Mouse (Mus musculus) hindbrain, embryonic 12.5 days (tissue): ENCODE data around the gene Trim29. TPM values are rescaled to one million over a fixed set of nuclear protein-coding genes. Genes with fewer than 3 reads are reported as not detected.

Source experiments
- ATAC-seq: fragments of 200-750 bp; cut with Nextera tagmentation; 2 replicates; pipeline ENCODE4 v1.8.0; 2017; ENCODE audit warnings: moderate TSS enrichment; ENCODE audit not compliant: low FRiP score
- H3K27ac ChIP-seq: fragments of 300-500 bp; sonication (generic); 2 replicates; pipeline ENCODE4 v1.5.1; 2016; ENCODE audit warnings: mild to moderate bottlenecking
- H3K27me3 ChIP-seq: fragments of 300-500 bp; sonication (generic); 2 replicates; pipeline ENCODE4 v1.6.1; 2016; ENCODE audit warnings: mild to moderate bottlenecking
- H3K36me3 ChIP-seq: fragments of 300-500 bp; sonication (generic); 2 replicates; pipeline ENCODE4 v1.6.1; 2016; ENCODE audit warnings: mild to moderate bottlenecking
- H3K4me1 ChIP-seq: fragments of 300-500 bp; sonication (generic); 2 replicates; pipeline ENCODE4 v1.6.1; 2016
- H3K4me2 ChIP-seq: fragments of 300-500 bp; sonication (generic); replicated peaks from 2 replicates; pipeline ENCODE4 v1.6.1; 2016; ENCODE audit warnings: mild to moderate bottlenecking
- H3K4me3 ChIP-seq: fragments of 300-500 bp; sonication (generic); 2 replicates; pipeline ENCODE4 v1.5.1; 2016; ENCODE audit warnings: mild to moderate bottlenecking
- H3K9ac ChIP-seq: fragments of 300-500 bp; sonication (generic); 2 replicates; pipeline ENCODE4 v1.6.1; 2016; ENCODE audit warnings: mild to moderate bottlenecking, moderate library complexity
- H3K9me3 ChIP-seq: fragments of 300-500 bp; sonication (generic); replicated peaks from 2 replicates; pipeline ENCODE4 v1.6.1; 2016; ENCODE audit warnings: mild to moderate bottlenecking
- WGBS: fragments of 180-500 bp; shearing (Covaris S2); methylation state at CpG from one replicate; pipeline ENCODE4 v1.1.7; 2016; 5-methylcytosine and 5-hydroxymethylcytosine counted together
- polyA plus RNA-seq: library from polyadenylated mRNA; unstranded; fragments of >200 nt; fragmentation: Nextera tagmentation; extraction: Ambion mirVana; gene quantifications from 2 replicates; pipeline ENCODE4 v1.2.1, GENCODE M21; 2016

The Trim29 gene
- polyA plus RNA-seq, 1 experiment from 2014 or later, result 2.2 TPM

- Histone ChIP-seq H3K36me3 (no peaks in the 10 kb centered on the region), H3K27me3 (peaks cover 54% of the 10 kb centered on the region), H3K4me3 (no peak overlapping the region), H3K9me3 (no peaks in the 10 kb centered on the region), H3K4me1 (peaks cover 11% of the 10 kb centered on the region), H3K9ac (no peak overlapping the region), H3K27ac (no peak overlapping the region), H3K4me2 (no peak overlapping the region)
- ATAC-seq, result no peak
- 82% methylated on average over 9 of the region's 9 CpGs for WGBS
Measured at GRCm38 (mm10) chr9:43273735-43274134, 36.9 kb upstream of the Trim29 start.

DNA sequence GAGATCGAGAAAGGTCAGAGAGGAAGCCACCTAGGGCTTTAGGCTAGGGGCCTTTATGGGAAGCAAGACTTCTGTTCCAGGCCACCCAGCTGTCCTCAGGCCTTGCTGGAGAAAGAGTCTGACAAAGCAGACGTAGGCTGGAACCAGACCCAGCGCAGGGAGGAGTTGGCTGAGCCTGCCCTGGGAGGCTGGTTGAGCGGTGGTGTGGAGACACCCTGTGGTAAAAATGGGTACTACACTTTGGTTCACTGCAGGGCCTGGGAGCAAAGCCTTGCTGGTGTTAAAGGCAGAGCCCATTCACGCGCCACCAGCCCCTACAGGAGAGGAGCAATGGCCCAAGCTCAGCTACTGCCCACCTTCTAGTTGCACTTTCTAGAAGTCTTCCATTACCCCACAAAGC lies 26.4 kb upstream of the Trim29 start:
- no peak overlapping the region for H3K27ac ChIP-seq
- 6% methylated on average over 6 of the region's 6 CpGs for WGBS
- H3K4me1 ChIP-seq, result peaks cover 8% of the 10 kb centered on the region
- no peak overlapping the region for H3K4me2 ChIP-seq
- peak; percentile 67 for ATAC-seq
- H3K36me3 ChIP-seq, result no peaks in the 10 kb centered on the region
- no peak overlapping the region for H3K4me3 ChIP-seq
- no peak overlapping the region for H3K9ac ChIP-seq
- H3K9me3 ChIP-seq, result no peaks in the 10 kb centered on the region
- peaks cover 19% of the 10 kb centered on the region for H3K27me3 ChIP-seq

DNA sequence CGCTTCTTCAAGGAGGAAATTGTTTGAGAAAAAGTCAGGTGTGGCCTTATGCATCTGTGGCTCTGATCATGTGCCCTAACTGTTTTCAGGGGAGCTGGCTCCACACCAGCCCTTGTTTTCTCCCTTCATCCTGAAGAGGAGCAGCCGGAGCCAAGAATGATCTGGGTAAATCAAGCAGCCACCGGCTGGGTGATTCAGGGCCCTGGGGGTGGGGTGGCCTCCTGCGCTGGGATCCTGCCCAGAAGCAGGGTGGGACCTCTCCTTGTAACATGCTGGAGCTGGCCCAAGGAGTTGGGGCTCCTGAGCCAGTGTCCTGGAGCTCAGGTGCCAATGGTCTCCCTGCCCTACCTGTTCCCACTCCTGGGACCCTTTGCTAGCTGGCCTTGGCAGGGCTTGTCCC lies 25.4 kb upstream of the Trim29 start:
- no peak overlapping the region for H3K4me2 ChIP-seq
- H3K9ac ChIP-seq, result no peak overlapping the region
- H3K4me1 ChIP-seq, result peaks cover 8% of the 10 kb centered on the region
- H3K27me3 ChIP-seq, result peaks cover 19% of the 10 kb centered on the region
- H3K4me3 ChIP-seq, result no peak overlapping the region
- no peaks in the 10 kb centered on the region for H3K9me3 ChIP-seq
- WGBS, result 89% methylated on average over 4 of the region's 4 CpGs
- H3K36me3 ChIP-seq, result no peaks in the 10 kb centered on the region
- no peak for ATAC-seq
- H3K27ac ChIP-seq, result no peak overlapping the region

DNA sequence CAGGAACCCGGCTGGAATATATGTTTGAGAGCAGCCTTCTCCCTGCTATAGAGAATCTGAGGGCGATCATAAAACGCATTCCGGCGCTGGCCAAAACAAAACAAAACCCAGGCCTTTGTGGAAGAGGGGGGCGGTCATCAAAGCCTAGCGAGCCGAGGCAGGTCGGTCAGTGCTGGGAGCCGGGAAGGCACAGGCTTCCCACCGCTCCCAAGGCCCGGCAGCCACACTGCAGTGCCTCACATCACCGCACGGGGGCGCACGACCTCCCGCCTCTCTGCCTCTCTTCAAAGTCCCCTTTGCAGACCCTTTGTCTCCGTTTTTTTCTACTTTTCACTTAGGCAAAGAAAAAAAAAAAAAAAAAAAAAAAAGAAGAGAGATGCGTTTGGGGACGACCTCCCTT lies 23.8 kb upstream of the Trim29 start:
- Histone ChIP-seq H3K9ac (no peak overlapping the region), H3K27me3 (peaks cover 19% of the 10 kb centered on the region), H3K4me3 (peak overlapping the region; percentile 9; the same call in 1 of the 2 replicates), H3K36me3 (no peaks in the 10 kb centered on the region), H3K4me1 (peaks cover 5% of the 10 kb centered on the region), H3K27ac (no peak overlapping the region), H3K9me3 (no peaks in the 10 kb centered on the region), H3K4me2 (peak overlapping the region; percentile 38)
- peak; percentile 59 for ATAC-seq
- 1% methylated on average over 20 of the region's 20 CpGs for WGBS

DNA sequence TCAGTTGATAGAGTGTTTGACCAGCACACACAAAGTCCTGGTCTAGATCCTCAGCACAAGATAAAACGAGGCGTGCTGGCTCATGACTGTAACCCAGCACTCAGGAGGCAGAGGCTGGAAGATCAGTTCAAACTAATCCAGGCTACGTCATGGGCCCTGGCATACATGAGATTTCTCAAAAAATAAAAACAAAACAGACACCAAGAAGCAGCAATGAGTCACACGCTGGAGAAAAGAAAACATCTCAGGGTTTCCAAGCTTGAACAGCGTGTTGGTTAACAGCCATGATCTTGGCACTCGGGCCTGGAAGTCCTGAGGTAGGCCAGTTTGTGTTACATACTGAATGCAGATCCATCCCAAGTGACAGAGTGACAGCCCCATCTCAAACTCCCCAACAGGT lies 17.6 kb upstream of the Trim29 start:
- no peaks in the 10 kb centered on the region for H3K4me1 ChIP-seq
- H3K4me2 ChIP-seq, result no peak overlapping the region
- 87% methylated on average over 6 of the region's 6 CpGs for WGBS
- no peaks in the 10 kb centered on the region for H3K27me3 ChIP-seq
- H3K27ac ChIP-seq, result no peak overlapping the region
- ATAC-seq, result no peak
- no peak overlapping the region for H3K4me3 ChIP-seq
- no peak overlapping the region for H3K9ac ChIP-seq
- no peaks in the 10 kb centered on the region for H3K9me3 ChIP-seq
- H3K36me3 ChIP-seq, result no peaks in the 10 kb centered on the region

GRCm38 (mm10) chr9:43300394-43300793 lies 10.3 kb upstream of the Trim29 start:
- ATAC-seq, result no peak
- 76% methylated on average over 10 of the region's 10 CpGs for WGBS

DNA sequence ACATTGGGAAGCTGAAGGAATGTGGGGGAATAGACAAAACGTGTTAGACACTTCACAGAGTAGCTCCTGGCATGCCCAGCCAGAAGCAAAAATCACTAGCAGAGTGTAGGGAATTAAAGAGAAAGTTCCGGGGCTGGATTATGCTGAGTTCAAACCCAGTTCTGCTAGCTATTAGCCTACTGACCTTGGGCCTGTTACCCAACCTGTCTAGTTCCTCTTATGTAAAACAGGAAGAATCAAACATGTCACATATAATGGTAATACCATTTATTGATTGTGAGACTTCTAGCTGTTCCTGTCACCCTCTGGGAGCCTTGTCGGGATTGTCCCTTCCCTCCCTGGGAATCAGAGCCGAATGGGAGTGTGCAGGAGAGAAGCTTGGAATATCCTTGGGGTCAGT lies 7.7 kb upstream of the Trim29 start:
- Histone ChIP-seq H3K9ac (no peak overlapping the region), H3K4me1 (no peaks in the 10 kb centered on the region), H3K4me3 (no peak overlapping the region), H3K4me2 (no peak overlapping the region), H3K27ac (no peak overlapping the region), H3K36me3 (no peaks in the 10 kb centered on the region), H3K27me3 (no peaks in the 10 kb centered on the region), H3K9me3 (no peaks in the 10 kb centered on the region)
- no peak for ATAC-seq
- 68% methylated on average over 4 of the region's 4 CpGs for WGBS

More at GRCm38 (mm10) chr9:43300394-43300793, 10.3 kb upstream of the Trim29 start:
- Histone ChIP-seq H3K9me3 (no peaks in the 10 kb centered on the region), H3K4me1 (no peaks in the 10 kb centered on the region), H3K27me3 (no peaks in the 10 kb centered on the region), H3K4me2 (no peak overlapping the region), H3K27ac (no peak overlapping the region), H3K36me3 (no peaks in the 10 kb centered on the region), H3K9ac (no peak overlapping the region), H3K4me3 (no peak overlapping the region)

DNA sequence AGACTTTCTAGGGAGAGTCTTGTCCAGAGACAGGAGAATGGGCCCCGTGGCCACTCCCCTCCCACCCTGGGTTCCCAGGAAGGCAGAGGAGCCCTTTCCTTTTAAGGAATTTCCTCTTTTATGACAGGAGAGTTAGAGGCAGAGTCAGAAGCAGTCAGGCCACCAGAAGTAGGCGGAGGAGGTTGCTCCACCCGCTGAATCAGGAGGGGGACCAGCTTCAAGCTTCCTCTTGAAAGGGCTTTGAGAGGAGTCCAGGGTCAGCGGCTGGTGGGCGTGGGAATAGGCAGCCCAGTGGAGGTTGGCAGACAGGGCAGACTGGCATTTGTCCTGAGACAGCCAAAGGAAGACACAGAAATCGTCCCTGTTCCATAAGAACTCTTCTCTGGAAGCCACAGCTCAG lies 4.8 kb upstream of the Trim29 start:
- Histone ChIP-seq H3K27ac (no peak overlapping the region), H3K36me3 (no peaks in the 10 kb centered on the region), H3K4me1 (no peaks in the 10 kb centered on the region), H3K4me2 (no peak overlapping the region), H3K27me3 (no peaks in the 10 kb centered on the region; the same call in 1 of the 2 replicates), H3K9ac (no peak overlapping the region), H3K4me3 (no peak overlapping the region), H3K9me3 (no peaks in the 10 kb centered on the region)
- no peak for ATAC-seq
- WGBS, result 58% methylated on average over 6 of the region's 6 CpGs

GRCm38 (mm10) chr9:43309087-43309872 lies 1.4 kb upstream of the Trim29 start:
- no peak for ATAC-seq
- H3K9me3 ChIP-seq, result no peaks in the 10 kb centered on the region
- H3K4me1 ChIP-seq, result no peaks in the 10 kb centered on the region
- no peaks in the 10 kb centered on the region for H3K36me3 ChIP-seq
- no peak overlapping the region for H3K4me2 ChIP-seq
- no peaks in the 10 kb centered on the region; the same call in 1 of the 2 replicates for H3K27me3 ChIP-seq
- no peak overlapping the region for H3K9ac ChIP-seq
- H3K27ac ChIP-seq, result no peak overlapping the region
- no peak overlapping the region for H3K4me3 ChIP-seq
- WGBS, result 84% methylated on average over 6 of the region's 6 CpGs

DNA sequence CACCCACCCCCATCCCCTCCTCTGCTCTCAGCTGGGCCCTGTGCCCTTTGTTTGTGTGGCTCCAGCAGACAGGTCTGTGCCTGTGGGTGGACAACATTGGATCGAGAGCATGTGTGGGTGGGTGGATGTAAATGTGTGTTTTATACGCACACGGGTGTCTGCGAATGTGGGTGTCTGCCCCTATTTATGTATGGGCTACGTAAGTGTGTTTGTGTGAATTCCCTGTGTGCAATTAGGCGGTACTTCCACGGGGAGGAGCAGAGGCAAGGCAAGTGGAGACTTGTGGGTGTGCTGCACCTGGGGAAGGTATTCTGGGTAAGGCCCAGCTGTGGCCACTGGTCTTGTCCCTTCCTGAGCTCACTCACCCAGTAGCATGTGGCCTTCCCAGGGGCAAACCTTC lies 1.5 kb downstream of the Trim29 start:
- Histone ChIP-seq H3K4me1 (0 out of 2 replicates have a peak, but pooled peaks cover 3% of the 10 kb centered on the region), H3K36me3 (no peaks in the 10 kb centered on the region), H3K27ac (no peak overlapping the region), H3K9me3 (no peaks in the 10 kb centered on the region), H3K9ac (no peak overlapping the region), H3K4me3 (no peak overlapping the region), H3K27me3 (no peaks in the 10 kb centered on the region; the same call in 1 of the 2 replicates), H3K4me2 (no peak overlapping the region)
- no peak for ATAC-seq
- 72% methylated on average over 7 of the region's 7 CpGs for WGBS

DNA sequence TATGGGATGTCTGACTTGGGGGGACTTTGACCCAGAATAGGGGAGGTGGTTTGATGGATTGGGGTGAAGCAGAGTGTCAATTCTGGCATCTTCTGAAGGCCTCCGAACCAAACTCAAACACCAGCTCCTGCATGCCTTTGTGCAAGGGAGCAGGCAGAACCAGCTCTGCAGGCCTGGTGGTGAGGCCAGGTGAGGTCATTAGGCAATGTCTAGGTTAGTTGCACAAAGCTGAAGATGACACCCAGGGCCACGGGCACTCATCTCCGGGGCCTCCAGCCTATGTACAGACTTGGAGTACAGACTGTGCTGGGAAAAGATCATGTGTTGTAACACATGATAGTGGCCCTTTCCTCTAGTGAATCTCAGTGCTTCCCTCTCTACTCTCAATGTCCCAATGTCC lies 3.2 kb downstream of the Trim29 start:
- no peak overlapping the region for H3K9ac ChIP-seq
- no peak overlapping the region for H3K4me3 ChIP-seq
- WGBS, result 82% methylated on average over 3 of the region's 3 CpGs
- no peak overlapping the region for H3K27ac ChIP-seq
- H3K9me3 ChIP-seq, result no peaks in the 10 kb centered on the region
- H3K27me3 ChIP-seq, result no peaks in the 10 kb centered on the region; the same call in 1 of the 2 replicates
- no peak overlapping the region for H3K4me2 ChIP-seq
- H3K36me3 ChIP-seq, result no peaks in the 10 kb centered on the region
- ATAC-seq, result no peak
- 0 out of 2 replicates have a peak, but pooled peaks cover 3% of the 10 kb centered on the region for H3K4me1 ChIP-seq

DNA sequence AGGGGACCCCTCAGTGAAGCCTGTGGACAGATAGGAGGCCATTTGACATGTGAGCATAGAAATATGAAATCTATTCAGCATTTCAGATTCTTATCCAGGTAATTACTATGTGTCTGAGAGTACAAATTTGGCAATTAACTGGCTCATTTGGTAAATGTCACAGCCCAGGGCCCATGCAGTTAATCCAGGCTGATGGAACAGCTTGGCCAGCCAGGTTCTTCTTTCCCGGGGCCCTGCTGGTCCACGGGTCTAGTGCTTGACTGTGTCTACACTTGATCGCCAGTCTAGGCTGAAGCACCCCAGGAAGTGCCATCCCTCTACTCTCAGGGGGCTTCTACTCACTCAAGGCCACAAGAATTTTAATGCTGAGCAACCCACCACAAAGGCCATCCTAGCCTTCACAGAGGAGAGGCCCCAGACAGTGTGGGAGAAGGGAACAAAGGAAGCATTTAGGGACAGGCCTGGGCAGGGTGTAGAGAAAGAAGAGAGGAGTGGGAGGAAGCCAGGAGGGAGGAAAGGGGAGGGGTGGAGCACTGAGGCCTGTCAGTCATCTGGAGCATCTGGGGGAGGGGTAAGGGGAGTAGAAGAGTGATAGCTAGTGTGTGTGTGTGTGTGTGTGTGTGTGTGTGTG lies 4.8 kb downstream of the Trim29 start:
- Histone ChIP-seq H3K4me1 (0 out of 2 replicates have a peak, but pooled peaks cover 3% of the 10 kb centered on the region), H3K4me3 (no peak overlapping the region), H3K27me3 (no peaks in the 10 kb centered on the region; the same call in 1 of the 2 replicates), H3K9me3 (no peaks in the 10 kb centered on the region), H3K9ac (no peak overlapping the region), H3K36me3 (no peaks in the 10 kb centered on the region), H3K4me2 (no peak overlapping the region), H3K27ac (no peak overlapping the region)
- ATAC-seq, result no peak
- whole genome bisulfite sequencing, result 45% methylated on average over 3 of the region's 3 CpGs
